ENCODE assay signal across 39 mouse cellular contexts in the genomic region with DNA sequence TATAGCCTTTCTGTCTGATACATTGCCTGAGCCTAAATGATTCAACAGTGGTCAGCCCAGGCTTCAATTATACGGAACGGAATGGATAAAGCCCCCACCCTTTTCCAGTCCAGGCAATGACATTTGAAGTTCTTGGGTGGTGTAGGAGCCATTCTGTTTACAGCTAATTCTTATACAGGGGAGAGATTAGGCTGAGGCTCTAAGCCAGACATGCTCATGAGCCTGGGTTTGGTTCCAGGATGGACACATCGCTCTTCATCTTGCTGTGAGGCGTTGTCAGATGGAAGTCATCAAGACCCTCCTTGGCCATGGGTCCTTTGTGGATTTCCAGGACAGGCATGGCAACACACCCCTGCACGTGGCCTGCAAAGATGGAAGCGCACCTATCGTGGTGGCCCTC. TPM values are rescaled to one million over a fixed set of nuclear protein-coding genes. Genes with fewer than 3 reads are reported as not detected.
"Had no signal": no experiment of that assay in that cellular context is flagged by ENCODE, and none has a peak within 500 bp of the region (broad histone marks: within the 10 kb centered on the region; RNA-seq: fewer than 3 reads in every experiment).

No protein-coding gene starts in this region.

- H3K9ac ChIP-seq: heart, embryonic 12.5 days; hindbrain, embryonic 12.5 days; hindbrain, embryonic 14.5 days; intestine, embryonic 15.5 days; limb, embryonic 12.5 days had no signal

- H3K4me3 ChIP-seq: gastrocnemius, adult 2 months; heart, embryonic 10.5 days; heart, embryonic 12.5 days; hindbrain, embryonic 10.5 days; hindbrain, embryonic 12.5 days; intestine, embryonic 15.5 days; left cerebral cortex, adult 2 months; limb, embryonic 10.5 days; limb, embryonic 12.5 days had no signal

- H3K36me3 ChIP-seq: intestine, embryonic 15.5 days had no signal

- DNase-seq: gastrocnemius, adult 2 months; gastrocnemius, postnatal 10 days; gastrocnemius, postnatal 25 days; heart, postnatal 10 days; heart, postnatal 4 days; kidney, adult 18-20 months; kidney, adult 8-10 months; kidney, postnatal 10 days; kidney, postnatal 25 days; kidney, postnatal 4 days had no signal

- H3K4me2 ChIP-seq: heart, embryonic 12.5 days; hindbrain, embryonic 12.5 days; hindbrain, embryonic 14.5 days; intestine, embryonic 15.5 days; limb, embryonic 12.5 days had no signal

- H3K27ac ChIP-seq: gastrocnemius, adult 2 months; heart, embryonic 10.5 days; hindbrain, embryonic 10.5 days; hindbrain, embryonic 12.5 days; hindbrain, embryonic 14.5 days; intestine, embryonic 15.5 days; left cerebral cortex, adult 2 months; limb, embryonic 10.5 days; limb, embryonic 12.5 days had no signal

- ATAC-seq: forebrain, embryonic 16.5 days; hindbrain, embryonic 16.5 days; inflammation-experienced regulatory T-cells, adult 6 months; intestine, embryonic 15.5 days; intestine, postnatal 0 days had no signal

- H3K9me3 ChIP-seq: heart, embryonic 10.5 days; heart, embryonic 12.5 days; hindbrain, embryonic 10.5 days; hindbrain, embryonic 12.5 days; intestine, embryonic 15.5 days; limb, embryonic 10.5 days; limb, embryonic 12.5 days had no signal

- H3K27me3 ChIP-seq: heart, embryonic 12.5 days; hindbrain, embryonic 12.5 days; intestine, embryonic 15.5 days; limb, embryonic 12.5 days had no signal

- H3K4me1 ChIP-seq: hindbrain, embryonic 10.5 days; hindbrain, embryonic 12.5 days; intestine, embryonic 15.5 days; limb, embryonic 12.5 days had no signal

RNA-seq across cellular contexts. Expression of a gene that starts 55.6 kb away (rescaled TPM):
- total RNA-seq: gastrocnemius, adult 2 months; gastrocnemius, postnatal 10 days; gastrocnemius, postnatal 25 days; gastrocnemius, postnatal 4 days; granulocyte monocyte progenitor cell, adult 5-6 weeks; heart, adult 18-20 months; heart, adult 8-10 months; heart, postnatal 10 days; heart, postnatal 25 days; heart, postnatal 4 days; layer of hippocampus, adult 18-20 months; layer of hippocampus, postnatal 10 days; layer of hippocampus, postnatal 25 days; left cerebral cortex, adult 2 months; left cerebral cortex, postnatal 14 days; left cerebral cortex, postnatal 36 days had no signal
- polyA plus RNA-seq: forebrain, embryonic 16.5 days; frontal cortex, adult 2 months; heart, embryonic 10.5 days; heart, embryonic 12.5 days; heart, embryonic 14.5 days; heart, embryonic 16.5 days; hindbrain, embryonic 10.5 days; hindbrain, embryonic 12.5 days; hindbrain, embryonic 14.5 days; hindbrain, embryonic 16.5 days; inflammation-experienced regulatory T-cells, adult 6 months; intestine, embryonic 15.5 days; intestine, postnatal 0 days; kidney, embryonic 14.5 days; kidney, embryonic 16.5 days; limb, embryonic 10.5 days; limb, embryonic 12.5 days; limb, embryonic 14.5 days had no signal
